Mouse (Mus musculus) embryonic facial prominence, embryonic 15.5 days (tissue): ENCODE results near the gene Rpl27. TPM values are rescaled to one million over a fixed set of nuclear protein-coding genes. Genes with fewer than 3 reads are reported as not detected.
"Not testable (repeated sequence)": the region's sequence is repeated elsewhere in the genome, so short reads cannot be mapped to it uniquely, and the experiment has no call there.

Experiments
- ATAC-seq: fragments of 200-750 bp; cut with Nextera tagmentation; 2 replicates; pipeline ENCODE4 v1.8.0; 2017; ENCODE audit warnings: low read depth, moderate TSS enrichment; ENCODE audit not compliant: insufficient number of reproducible peaks, low FRiP score, low TSS enrichment
- H3K27ac ChIP-seq: fragments of 300-500 bp; sonication (generic); replicated peaks from 2 replicates; pipeline ENCODE4 v1.5.1; 2015; ENCODE audit warnings: mild to moderate bottlenecking, inconsistent platforms
- H3K27me3 ChIP-seq: fragments of 300-500 bp; sonication (generic); 2 replicates; pipeline ENCODE4 v1.6.1; 2015; ENCODE audit warnings: inconsistent platforms
- H3K36me3 ChIP-seq: fragments of 300-500 bp; sonication (generic); 2 replicates; pipeline ENCODE4 v1.6.1; 2015; ENCODE audit warnings: mild to moderate bottlenecking, inconsistent platforms
- H3K4me1 ChIP-seq: fragments of 300-500 bp; sonication (generic); 2 replicates; pipeline ENCODE4 v1.6.1; 2015; ENCODE audit warnings: inconsistent platforms
- H3K4me2 ChIP-seq: fragments of 300-500 bp; sonication (generic); replicated peaks from 2 replicates; pipeline ENCODE4 v1.6.1; 2015; ENCODE audit warnings: mild to moderate bottlenecking, inconsistent platforms
- H3K4me3 ChIP-seq: fragments of 300-500 bp; sonication (generic); replicated peaks from 2 replicates; pipeline ENCODE4 v1.5.1; 2015; ENCODE audit warnings: mild to moderate bottlenecking, inconsistent platforms
- H3K9ac ChIP-seq: fragments of 300-500 bp; sonication (generic); 2 replicates; pipeline ENCODE4 v1.6.1; 2015; ENCODE audit warnings: inconsistent platforms
- H3K9me3 ChIP-seq: fragments of 300-500 bp; sonication (generic); replicated peaks from 2 replicates; pipeline ENCODE4 v1.6.1; 2016; ENCODE audit warnings: inconsistent platforms
- WGBS: fragments of 180-500 bp; shearing (Covaris S2); methylation state at CpG from one replicate; pipeline ENCODE4 v1.1.7; 2015; 5-methylcytosine and 5-hydroxymethylcytosine counted together
- polyA plus RNA-seq: library from polyadenylated mRNA; unstranded; fragments of >200 nt; fragmentation: Nextera tagmentation; extraction: Ambion mirVana; gene quantifications from 2 replicates; pipeline ENCODE4 v1.2.1, GENCODE M21; 2015

Rpl27 gene
- polyA plus RNA-seq, 1 experiment from 2014 or later = 328 TPM

DNA sequence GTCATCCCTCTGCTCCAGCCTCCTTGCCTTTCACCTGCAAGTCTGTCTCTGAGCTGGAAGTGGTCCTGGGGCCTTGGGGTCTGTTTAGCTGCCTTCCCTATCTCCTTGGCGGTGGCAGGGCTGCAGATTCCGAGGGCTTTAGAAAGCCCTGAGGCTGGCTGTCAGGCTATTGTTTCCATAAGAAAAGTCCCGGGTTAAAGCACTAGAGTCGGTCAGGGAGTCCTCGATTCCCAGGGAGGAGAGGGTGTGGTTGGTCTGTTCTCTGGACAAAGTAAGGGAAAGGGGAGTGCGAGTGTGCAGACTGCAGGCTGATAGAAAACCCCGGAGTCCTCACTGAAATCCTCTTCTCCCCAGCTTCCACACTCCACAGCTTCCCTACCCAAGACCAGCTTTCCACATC lies 28.1 kb downstream of the Rpl27 start:
- 31% methylated on average over 7 of the region's 7 CpGs for WGBS
- H3K27me3 ChIP-seq = no peaks in the 10 kb centered on the region
- ATAC-seq = no peak

DNA sequence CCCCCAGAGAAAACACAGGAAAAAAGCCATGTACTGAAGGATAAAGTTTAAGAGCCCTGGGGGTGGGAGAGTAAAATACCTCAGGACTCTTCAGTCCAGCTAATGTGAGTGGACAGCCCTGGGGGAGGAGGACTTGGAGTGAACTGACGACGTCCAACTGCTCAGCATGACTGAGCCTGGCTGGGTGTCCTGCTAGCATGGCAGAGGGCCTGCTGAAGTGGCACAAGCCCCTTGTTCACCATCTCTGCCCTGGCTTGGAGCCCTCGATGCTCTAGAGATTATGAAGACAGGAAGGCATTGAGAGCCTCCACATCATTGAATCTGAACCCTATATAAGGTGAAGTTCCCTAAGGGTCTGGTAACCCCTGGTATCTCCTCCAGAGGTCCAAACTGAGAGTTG lies 29.8 kb downstream of the Rpl27 start:
- WGBS = 46% methylated on average over 3 of the region's 3 CpGs
- Histone ChIP-seq H3K4me1 (peaks cover 18% of the 10 kb centered on the region), H3K27me3 (no peaks in the 10 kb centered on the region), H3K9me3 (no peaks in the 10 kb centered on the region), H3K27ac (no peak overlapping the region), H3K9ac (no peak overlapping the region), H3K36me3 (no peaks in the 10 kb centered on the region), H3K4me3 (no peak overlapping the region), H3K4me2 (no peak overlapping the region)
- ATAC-seq = no peak

More for the DNA sequence above, 28.1 kb downstream of the Rpl27 start:
- Histone ChIP-seq H3K9ac (no peak overlapping the region), H3K36me3 (no peaks in the 10 kb centered on the region), H3K9me3 (no peaks in the 10 kb centered on the region), H3K4me3 (no peak overlapping the region), H3K4me2 (no peak overlapping the region), H3K27ac (no peak overlapping the region), H3K4me1 (peaks cover 25% of the 10 kb centered on the region)

DNA sequence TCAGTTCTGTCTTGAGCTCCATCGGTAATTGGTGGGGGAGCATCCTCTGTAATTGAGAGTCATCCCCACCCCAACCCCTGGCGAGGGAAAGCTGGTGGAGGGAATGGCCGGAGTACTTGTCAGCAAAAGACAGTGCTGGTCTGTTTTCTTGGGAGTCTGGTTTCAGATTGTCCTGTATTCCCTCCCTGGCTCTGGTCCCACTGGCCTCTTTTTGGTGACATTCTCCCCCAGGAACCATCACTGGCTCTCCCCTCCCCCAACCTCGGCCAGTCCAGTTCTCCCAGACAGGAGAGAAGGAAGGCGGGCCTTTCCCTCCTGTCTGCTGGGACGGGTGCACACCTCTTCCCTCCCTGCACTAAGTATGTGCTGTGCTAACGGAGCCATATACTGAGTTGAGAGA lies 30.2 kb downstream of the Rpl27 start:
- Histone ChIP-seq H3K4me3 (no peak overlapping the region), H3K36me3 (no peaks in the 10 kb centered on the region), H3K9me3 (no peaks in the 10 kb centered on the region), H3K27me3 (no peaks in the 10 kb centered on the region), H3K27ac (no peak overlapping the region), H3K9ac (no peak overlapping the region), H3K4me1 (peaks cover 14% of the 10 kb centered on the region), H3K4me2 (no peak overlapping the region)
- no peak for ATAC-seq
- 39% methylated on average over 7 of the region's 7 CpGs for WGBS

DNA sequence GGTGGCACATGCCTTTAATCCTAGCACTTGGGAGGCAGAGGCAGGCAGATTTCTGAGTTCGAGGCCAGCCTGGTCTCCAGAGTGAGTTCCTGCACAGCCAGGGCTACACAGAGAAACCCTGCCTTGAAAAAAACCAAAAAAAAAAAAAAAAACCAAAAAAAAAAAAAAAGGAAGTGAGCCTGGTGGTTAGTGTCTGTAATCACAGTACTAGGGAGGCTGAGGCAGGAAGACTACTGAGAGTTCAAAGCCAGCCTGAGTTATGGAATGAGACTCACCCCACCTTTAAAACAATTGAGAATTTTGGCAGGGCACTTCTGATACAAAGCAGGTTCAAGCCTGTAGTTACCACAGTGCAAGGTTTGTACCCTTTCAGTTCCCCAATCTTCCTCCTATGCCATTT lies 31.6 kb downstream of the Rpl27 start:
- ATAC-seq, H3K9me3 ChIP-seq, H3K36me3 ChIP-seq, H3K4me2 ChIP-seq, H3K4me3 ChIP-seq, H3K27ac ChIP-seq, H3K27me3 ChIP-seq, H3K9ac ChIP-seq, H3K4me1 ChIP-seq: not testable (repeated sequence)
- WGBS = 61% methylated on average over 1 of the region's 1 CpGs

DNA sequence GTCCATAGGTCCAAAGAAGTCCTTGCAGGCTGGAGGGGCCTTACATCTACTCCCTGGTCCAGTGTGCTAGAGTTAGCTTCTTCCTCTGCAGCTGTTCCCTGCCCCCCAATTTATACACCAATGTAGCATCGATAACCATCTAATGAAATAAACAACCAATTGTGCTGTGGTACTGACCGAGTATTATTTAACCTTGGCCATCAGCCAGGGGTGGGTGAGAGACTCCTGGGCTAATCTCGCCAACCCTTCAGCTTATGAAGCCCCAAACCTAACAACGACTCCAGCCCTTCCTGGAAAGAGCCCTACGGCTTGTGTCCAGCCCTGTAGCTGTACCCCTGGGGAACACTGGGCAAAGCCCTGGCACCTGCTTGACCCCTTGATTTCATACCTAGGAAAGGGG lies 32.2 kb downstream of the Rpl27 start:
- H3K27me3 ChIP-seq = no peaks in the 10 kb centered on the region
- no peaks in the 10 kb centered on the region for H3K9me3 ChIP-seq
- no peak overlapping the region for H3K9ac ChIP-seq
- no peak overlapping the region for H3K4me2 ChIP-seq
- no peak overlapping the region for H3K27ac ChIP-seq
- no peaks in the 10 kb centered on the region for H3K36me3 ChIP-seq
- no peak overlapping the region for H3K4me3 ChIP-seq
- H3K4me1 ChIP-seq = 0 out of 2 replicates have a peak, but pooled peaks cover 4% of the 10 kb centered on the region
- ATAC-seq = no peak
- WGBS = 76% methylated on average over 5 of the region's 5 CpGs

DNA sequence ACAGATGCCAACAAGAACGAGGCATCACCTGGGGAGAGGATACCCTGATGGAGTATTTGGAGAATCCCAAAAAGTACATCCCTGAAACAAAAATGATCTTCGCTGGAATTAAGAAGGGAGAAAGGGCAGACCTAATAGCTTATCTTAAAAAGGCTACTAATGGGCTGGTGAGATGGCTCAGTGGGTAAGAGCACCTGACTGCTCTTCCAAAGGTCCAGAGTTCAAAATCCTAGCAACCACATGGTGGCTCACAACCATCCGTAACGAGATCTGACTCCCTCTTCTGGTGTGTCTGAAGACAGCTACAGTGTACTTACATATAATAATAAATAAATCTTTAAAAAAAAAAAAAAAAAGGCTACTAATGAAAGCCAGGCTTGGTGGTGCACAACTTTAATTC lies 34.3 kb downstream of the Rpl27 start:
- not testable (repeated sequence) for ATAC-seq, H3K4me2 ChIP-seq, H3K9ac ChIP-seq, H3K27ac ChIP-seq, H3K27me3 ChIP-seq, H3K9me3 ChIP-seq, H3K36me3 ChIP-seq, H3K4me3 ChIP-seq, H3K4me1 ChIP-seq
- 88% methylated on average over 4 of the region's 4 CpGs for WGBS

DNA sequence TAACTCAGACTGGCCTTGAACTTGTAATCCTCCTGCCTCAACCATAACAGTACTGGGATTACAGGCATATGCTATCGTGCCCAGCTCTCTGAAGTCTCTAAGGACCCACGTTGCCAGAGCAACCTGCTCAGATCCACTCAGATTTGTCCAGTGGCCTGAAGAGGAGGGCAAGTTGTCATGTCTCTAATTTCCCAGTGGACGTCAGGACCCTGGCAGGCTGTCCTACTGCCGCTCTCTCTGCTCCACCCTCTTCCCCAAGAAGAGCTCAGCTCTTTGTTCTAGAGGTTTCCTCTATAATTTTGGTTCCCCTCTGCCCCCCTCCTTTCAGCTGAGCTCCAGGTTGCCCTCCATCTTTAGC lies 35.1 kb downstream of the Rpl27 start:
- WGBS = 40% methylated on average over 4 of the region's 4 CpGs

DNA sequence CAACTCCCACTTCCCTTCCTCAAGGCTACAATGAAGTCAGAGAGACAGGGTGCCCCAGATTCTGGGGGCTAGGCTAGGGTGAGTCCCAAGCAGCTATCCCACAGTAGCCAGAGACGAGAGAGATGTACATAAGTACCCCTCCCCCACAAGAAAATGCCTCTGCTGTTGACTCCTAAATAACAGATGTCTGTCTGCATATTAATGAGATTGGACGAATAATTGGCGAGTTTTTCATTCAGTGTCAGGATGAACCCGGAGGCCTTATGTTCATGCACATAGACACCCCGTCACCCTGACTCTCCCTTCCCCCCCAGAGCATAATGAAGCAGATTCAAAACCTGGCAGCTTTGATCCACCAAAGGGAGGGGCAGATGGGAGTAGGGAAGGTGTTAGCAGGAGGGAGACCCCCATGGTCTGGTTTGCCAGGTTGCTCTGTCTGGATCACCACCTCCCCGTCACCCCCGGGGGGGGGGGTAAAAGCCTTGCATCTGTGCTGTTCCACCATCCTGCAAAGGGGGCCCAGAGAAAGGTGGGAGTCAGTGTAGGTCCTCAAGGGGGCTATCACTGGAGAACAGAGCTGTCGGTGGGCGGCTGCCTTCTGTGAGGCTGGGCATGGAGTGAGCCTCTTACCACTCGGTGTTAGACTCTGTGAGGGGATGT lies 35.6 kb downstream of the Rpl27 start:
- no peak overlapping the region for H3K27ac ChIP-seq
- 53% methylated on average over 10 of the region's 10 CpGs for WGBS
- H3K9me3 ChIP-seq = no peaks in the 10 kb centered on the region
- no peak overlapping the region for H3K9ac ChIP-seq
- H3K4me3 ChIP-seq = no peak overlapping the region
- H3K4me2 ChIP-seq = no peak overlapping the region
- H3K36me3 ChIP-seq = no peaks in the 10 kb centered on the region
- no peak for ATAC-seq
- H3K4me1 ChIP-seq = 0 out of 2 replicates have a peak, but pooled peaks cover 7% of the 10 kb centered on the region
- no peaks in the 10 kb centered on the region for H3K27me3 ChIP-seq

More for the DNA sequence above, 35.1 kb downstream of the Rpl27 start:
- Histone ChIP-seq H3K4me1 (0 out of 2 replicates have a peak, but pooled peaks cover 7% of the 10 kb centered on the region), H3K9me3 (no peaks in the 10 kb centered on the region), H3K9ac (no peak overlapping the region), H3K4me3 (no peak overlapping the region), H3K36me3 (no peaks in the 10 kb centered on the region), H3K4me2 (no peak overlapping the region), H3K27ac (no peak overlapping the region), H3K27me3 (no peaks in the 10 kb centered on the region)
- no peak for ATAC-seq

DNA sequence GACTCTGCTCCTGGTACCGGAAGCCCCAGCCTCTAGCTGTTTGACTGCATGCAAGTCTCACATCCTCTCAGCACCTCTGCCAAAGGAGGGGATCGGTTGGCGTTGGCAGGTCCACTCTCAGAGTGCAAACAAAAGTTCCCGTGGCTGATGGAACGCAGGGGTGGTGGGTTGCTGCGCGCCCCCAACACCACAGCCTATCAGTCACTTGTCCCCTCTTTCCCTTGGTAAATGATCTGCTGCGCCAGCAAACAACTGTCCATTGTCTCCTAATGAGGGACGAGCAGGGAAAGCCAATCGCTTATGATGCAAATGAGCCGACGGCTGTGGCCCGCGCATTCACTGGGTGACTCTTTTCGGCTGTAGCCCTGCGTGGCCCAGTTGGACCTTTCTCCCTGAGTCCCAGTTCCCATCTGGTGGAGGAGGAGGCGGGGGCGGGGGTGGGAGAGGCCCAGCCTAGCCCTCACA lies 37.1 kb downstream of the Rpl27 start:
- ATAC-seq = no peak
- H3K27ac ChIP-seq = no peak overlapping the region
- 0 out of 2 replicates have a peak, but pooled peaks cover 7% of the 10 kb centered on the region for H3K4me1 ChIP-seq
- H3K9ac ChIP-seq = no peak overlapping the region
- H3K9me3 ChIP-seq = no peaks in the 10 kb centered on the region
- peak overlapping the region; percentile 19; the same call in 1 of the 2 replicates for H3K4me2 ChIP-seq
- H3K36me3 ChIP-seq = no peaks in the 10 kb centered on the region
- H3K4me3 ChIP-seq = no peak overlapping the region
- 14% methylated on average over 18 of the region's 18 CpGs for WGBS
- no peaks in the 10 kb centered on the region for H3K27me3 ChIP-seq

DNA sequence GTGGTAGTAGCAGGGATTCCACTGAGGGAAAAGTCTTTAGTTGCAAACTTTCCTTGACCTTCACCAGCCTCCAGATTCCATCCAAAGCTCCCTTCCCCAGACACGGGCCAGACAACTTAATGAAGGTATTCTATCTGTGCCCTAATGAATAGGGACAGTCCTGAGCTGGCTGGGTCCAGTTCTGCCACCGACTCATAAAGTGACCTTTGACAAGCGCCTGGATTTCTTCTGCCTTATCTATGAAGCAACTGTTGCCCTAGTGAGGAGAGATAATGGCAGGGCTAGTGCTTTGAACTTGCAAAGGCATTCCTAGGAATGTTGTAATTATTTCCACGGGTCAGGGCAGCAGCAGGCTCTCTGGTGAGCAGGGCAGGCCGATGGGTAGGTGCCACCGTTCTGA lies 38.8 kb downstream of the Rpl27 start:
- 53% methylated on average over 6 of the region's 6 CpGs for whole genome bisulfite sequencing

DNA sequence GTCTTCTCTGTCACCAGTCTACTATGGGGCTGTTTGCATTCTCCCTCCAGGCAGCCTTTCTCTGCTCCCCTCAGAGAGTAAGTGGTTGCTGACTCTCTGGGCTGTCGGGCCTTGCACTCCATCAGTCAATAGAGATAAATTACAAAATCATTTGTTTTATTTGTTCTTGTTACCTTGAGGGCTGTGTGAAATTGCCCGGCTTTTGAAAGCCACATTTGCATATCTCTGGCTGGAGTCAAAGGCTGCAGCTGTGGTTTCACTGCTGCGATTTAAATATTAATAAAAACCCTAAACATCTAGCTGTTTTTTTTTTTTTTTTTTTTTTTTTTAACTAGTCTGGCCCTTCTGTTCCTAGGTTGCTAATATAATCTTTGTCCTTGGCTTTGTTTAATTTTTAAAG lies 41.7 kb downstream of the Rpl27 start:
- Histone ChIP-seq H3K9me3 (no peaks in the 10 kb centered on the region), H3K27ac (no peak overlapping the region), H3K4me2 (no peak overlapping the region), H3K4me3 (no peak overlapping the region), H3K27me3 (no peaks in the 10 kb centered on the region), H3K36me3 (peaks cover 12% of the 10 kb centered on the region; the same call in 1 of the 2 replicates), H3K4me1 (0 out of 2 replicates have a peak, but pooled peaks cover 7% of the 10 kb centered on the region), H3K9ac (no peak overlapping the region)
- WGBS = 56% methylated on average over 3 of the region's 3 CpGs
- no peak for ATAC-seq

More for the DNA sequence above, 38.8 kb downstream of the Rpl27 start:
- H3K36me3 ChIP-seq = no peaks in the 10 kb centered on the region
- 0 out of 2 replicates have a peak, but pooled peaks cover 7% of the 10 kb centered on the region for H3K4me1 ChIP-seq
- no peak overlapping the region for H3K4me3 ChIP-seq
- no peak overlapping the region for H3K9ac ChIP-seq
- no peak for ATAC-seq
- no peak overlapping the region for H3K27ac ChIP-seq
- no peaks in the 10 kb centered on the region for H3K27me3 ChIP-seq
- H3K4me2 ChIP-seq = no peak overlapping the region
- no peaks in the 10 kb centered on the region for H3K9me3 ChIP-seq

DNA sequence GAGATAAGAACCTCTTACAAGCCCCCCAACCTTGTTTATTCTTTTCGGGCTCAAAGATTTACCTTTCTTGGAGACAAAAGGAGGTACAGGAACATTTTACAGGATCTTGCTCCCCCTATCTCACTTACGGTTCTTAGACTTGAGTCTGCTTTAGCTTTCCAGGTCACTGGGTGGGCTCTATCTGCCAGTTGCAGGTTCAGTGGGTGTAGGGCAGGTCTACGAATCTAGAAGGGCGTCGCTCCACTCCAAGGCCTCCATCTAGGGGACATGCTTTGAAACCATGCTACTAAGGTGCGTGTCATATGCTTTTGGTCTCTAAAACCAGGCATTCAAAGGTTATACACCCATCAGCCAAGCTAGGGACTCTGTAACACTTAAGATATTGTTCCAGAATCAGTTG lies 42.1 kb downstream of the Rpl27 start:
- no peaks in the 10 kb centered on the region for H3K9me3 ChIP-seq
- H3K36me3 ChIP-seq = peaks cover 15% of the 10 kb centered on the region
- H3K9ac ChIP-seq = no peak overlapping the region
- WGBS = 86% methylated on average over 6 of the region's 6 CpGs
- 0 out of 2 replicates have a peak, but pooled peaks cover 4% of the 10 kb centered on the region for H3K4me1 ChIP-seq
- no peak overlapping the region for H3K27ac ChIP-seq
- H3K4me2 ChIP-seq = no peak overlapping the region
- H3K27me3 ChIP-seq = no peaks in the 10 kb centered on the region
- H3K4me3 ChIP-seq = no peak overlapping the region
- ATAC-seq = no peak
